Mouse (Mus musculus): Measurements from ENCODE around the gene Myh9. TPM values are rescaled to one million over a fixed set of nuclear protein-coding genes. Genes with fewer than 3 reads are reported as not detected.
"Not testable (repeated sequence)": the region's sequence is repeated elsewhere in the genome, so short reads cannot be mapped to it uniquely, and the experiment has no call there.

Gene Myh9
- polyA plus RNA-seq, 1 experiment from 2014 or later, result 32.0 TPM

DNA sequence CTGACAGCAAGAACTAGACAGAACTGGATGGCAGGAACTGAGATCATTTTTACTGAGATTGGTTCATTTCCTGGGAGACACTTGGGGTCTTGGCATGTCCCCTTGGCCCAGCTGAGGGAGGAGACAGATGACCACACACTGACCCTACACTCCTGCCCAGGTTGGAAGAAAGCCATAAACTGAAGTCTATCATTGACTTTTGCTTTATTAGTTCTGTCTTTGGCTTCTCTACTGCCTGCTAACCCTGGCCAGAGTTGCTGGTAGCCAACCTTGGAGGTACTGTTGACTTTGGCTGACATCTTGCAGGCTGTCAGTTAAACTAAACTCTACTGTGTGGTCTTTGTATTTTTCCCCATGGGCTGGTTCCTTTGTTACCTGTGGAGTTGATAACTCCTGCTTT lies 96.9 kb downstream of the Myh9 start:
- H3K36me3 ChIP-seq, result no peaks in the 10 kb centered on the region
- no peak overlapping the region for H3K4me2 ChIP-seq (replicated peaks)
- no peaks in the 10 kb centered on the region for H3K27me3 ChIP-seq
- no peak overlapping the region for H3K4me3 ChIP-seq
- H3K4me1 ChIP-seq, result no peaks in the 10 kb centered on the region
- no peak for ATAC-seq (ENCODE audit: low FRiP score)
- no peak overlapping the region for H3K9ac ChIP-seq
- no peaks in the 10 kb centered on the region for H3K9me3 ChIP-seq (replicated peaks)
- H3K27ac ChIP-seq, result no peak overlapping the region

DNA sequence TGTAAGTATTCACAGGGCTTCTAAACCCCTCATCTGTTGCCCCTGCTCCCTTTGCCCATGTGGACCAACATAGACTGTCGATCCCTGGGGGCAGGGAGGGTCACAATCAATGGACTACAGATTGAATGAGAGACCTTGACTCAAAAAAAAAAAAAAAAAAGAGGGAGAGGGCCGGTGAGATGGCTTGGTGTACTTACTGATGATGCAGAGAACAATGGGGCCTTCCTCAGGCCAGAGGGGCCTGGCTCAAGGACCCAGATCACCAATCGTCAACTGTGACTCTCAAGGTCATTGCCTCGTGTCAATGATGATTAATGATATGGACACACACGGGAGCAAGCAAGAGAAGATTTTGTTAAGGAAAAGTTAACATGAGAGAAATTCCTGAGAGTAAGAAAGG lies 97.3 kb downstream of the Myh9 start:
- no peak for ATAC-seq (ENCODE audit: low FRiP score)
- Histone ChIP-seq H3K9ac (no peak overlapping the region), H3K27me3 (no peaks in the 10 kb centered on the region), H3K4me2 (replicated peaks) (no peak overlapping the region), H3K4me1 (no peaks in the 10 kb centered on the region), H3K36me3 (no peaks in the 10 kb centered on the region), H3K4me3 (no peak overlapping the region), H3K27ac (no peak overlapping the region), H3K9me3 (replicated peaks) (no peaks in the 10 kb centered on the region)
- WGBS, result 42% methylated on average over 5 of the region's 5 CpGs

DNA sequence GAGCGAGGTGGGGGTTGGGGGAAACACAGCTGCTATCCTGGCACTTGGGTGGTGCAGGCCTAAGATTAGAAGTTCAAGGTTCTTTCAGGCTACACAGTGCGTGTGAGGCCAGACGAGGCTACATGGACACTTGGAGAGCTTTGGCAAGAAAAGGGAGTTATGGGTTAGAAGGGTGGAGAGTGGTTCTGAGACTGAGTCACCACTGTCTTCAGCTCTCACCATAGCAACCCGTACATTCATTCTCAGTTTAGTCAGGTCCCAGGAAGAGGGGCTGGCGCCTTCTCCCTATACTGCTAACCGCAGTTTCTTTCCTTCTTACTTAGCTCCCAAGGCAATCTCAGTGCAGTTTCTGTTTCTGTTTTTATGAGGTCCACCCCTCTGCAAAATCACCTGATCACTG lies 100.4 kb downstream of the Myh9 start:
- H3K4me2 ChIP-seq (replicated peaks); H3K9ac ChIP-seq; H3K4me3 ChIP-seq; H3K4me1 ChIP-seq; ATAC-seq (ENCODE audit: low FRiP score); H3K9me3 ChIP-seq (replicated peaks); H3K27ac ChIP-seq; H3K27me3 ChIP-seq; H3K36me3 ChIP-seq: not testable (repeated sequence)
- 89% methylated on average over 6 of the region's 6 CpGs for WGBS

DNA sequence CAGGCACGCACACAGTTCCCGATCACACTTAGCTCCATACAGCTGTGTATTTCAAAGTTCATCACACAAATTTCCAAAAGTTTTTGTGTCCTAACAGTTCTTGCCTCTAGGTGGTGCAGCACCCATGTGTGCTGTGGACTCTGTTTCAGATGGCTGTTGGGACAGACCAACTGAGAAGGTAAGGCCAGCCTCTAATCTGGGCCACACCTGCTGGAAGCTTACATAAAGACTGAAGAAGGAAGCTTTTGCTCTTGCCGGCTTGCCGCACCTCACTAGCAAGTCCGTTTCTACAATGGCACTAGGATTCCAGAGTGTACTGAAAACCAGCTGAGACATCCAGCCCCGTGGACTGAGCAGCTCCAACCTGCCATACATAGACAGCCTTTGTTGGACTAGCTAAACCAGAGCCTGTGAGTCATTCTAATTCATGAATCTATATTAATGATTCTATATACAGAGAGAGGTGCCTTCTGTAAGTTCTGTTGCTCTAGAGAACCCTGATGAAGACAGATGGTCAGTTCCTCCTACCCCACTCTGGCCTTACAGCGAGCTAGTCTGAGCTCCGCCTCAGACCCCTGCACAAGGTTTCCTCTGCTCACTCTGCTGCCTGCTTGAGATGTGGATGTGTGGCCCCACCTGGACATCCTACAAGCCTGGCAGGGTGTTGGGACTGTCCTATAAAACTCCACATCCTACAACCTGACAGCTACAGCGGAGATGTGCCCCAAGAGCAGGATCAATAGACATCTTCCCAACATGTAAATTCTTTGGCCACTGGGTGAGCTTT lies 101.3 kb downstream of the Myh9 start:
- H3K9ac ChIP-seq, result no peak overlapping the region
- WGBS, result 81% methylated on average over 9 of the region's 9 CpGs

DNA sequence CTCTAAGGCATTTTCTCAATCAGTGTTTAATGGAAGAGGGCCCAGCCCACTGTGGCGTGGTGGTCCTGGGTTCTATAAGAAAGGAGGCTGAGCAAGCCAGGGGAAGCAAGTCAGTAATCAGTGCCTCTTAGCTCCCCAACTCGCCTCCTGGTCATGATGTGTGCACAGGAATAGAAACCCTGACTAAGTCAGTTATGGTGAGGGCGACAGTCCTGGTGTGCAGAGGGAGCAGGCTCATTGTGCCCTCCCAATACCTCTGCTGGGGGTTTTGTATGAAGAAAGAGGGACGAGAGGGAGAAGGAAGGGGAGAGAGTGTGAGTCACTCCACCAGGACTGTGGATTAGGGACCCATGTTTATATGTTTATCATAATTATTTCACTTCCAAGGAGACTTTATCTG lies 108.1 kb downstream of the Myh9 start:
- H3K9ac ChIP-seq; H3K4me1 ChIP-seq; ATAC-seq (ENCODE audit: low FRiP score): not testable (repeated sequence)

More for the DNA sequence above, 101.3 kb downstream of the Myh9 start:
- Histone ChIP-seq H3K4me2 (replicated peaks) (no peak overlapping the region), H3K9me3 (replicated peaks) (no peaks in the 10 kb centered on the region), H3K27ac (no peak overlapping the region), H3K4me1 (no peaks in the 10 kb centered on the region), H3K4me3 (no peak overlapping the region), H3K27me3 (no peaks in the 10 kb centered on the region), H3K36me3 (no peaks in the 10 kb centered on the region)
- ATAC-seq (ENCODE audit: low FRiP score), result no peak

DNA sequence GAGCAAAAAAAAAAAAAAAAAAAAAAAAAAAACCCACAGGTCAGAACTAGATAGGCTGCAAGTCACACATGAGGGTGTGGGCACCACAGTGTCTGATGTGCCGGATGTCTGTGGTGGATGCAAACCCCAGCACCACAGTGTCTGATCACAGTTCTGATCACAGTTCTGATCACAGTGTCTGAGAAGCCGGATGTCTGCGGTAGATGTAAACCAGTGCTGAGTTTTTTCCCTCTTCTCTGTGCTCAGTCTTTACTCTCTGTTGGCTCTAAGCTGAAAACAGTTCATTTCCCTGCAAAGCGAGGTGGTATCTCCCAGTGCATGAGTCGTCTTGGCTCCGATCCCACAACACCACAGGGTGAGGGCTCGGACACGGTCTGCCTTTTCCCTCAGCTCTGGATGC lies 108.6 kb downstream of the Myh9 start:
- not testable (repeated sequence) for H3K9ac ChIP-seq; H3K9me3 ChIP-seq (replicated peaks); H3K4me3 ChIP-seq; H3K36me3 ChIP-seq; H3K27me3 ChIP-seq; H3K27ac ChIP-seq; H3K4me2 ChIP-seq (replicated peaks); H3K4me1 ChIP-seq; ATAC-seq (ENCODE audit: low FRiP score)
- WGBS, result 89% methylated on average over 8 of the region's 8 CpGs

More for the DNA sequence above, 108.1 kb downstream of the Myh9 start:
- WGBS, result 65% methylated on average over 4 of the region's 4 CpGs
- H3K36me3 ChIP-seq; H3K9me3 ChIP-seq (replicated peaks); H3K27me3 ChIP-seq; H3K27ac ChIP-seq; H3K4me2 ChIP-seq (replicated peaks); H3K4me3 ChIP-seq: not testable (repeated sequence)

DNA sequence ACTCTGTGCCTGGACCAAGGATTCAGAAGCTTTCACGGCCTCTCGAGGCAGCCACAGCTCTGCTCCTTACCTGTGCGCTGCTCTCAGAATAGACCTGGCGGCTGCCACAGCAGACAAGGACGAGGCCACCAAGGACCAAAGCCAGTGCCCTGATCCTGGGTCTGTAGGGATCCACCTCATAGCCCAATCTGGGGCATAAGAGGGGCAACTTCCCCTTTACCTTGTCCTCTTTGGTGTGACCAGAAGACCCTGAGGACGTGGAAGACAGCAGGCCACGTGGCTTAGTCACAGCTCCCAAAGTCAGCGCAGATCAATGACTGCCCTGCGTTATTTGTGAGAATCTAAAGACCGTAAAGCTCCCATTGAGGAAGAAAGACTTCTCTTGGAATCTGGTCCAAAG lies 109.1 kb downstream of the Myh9 start:
- not testable (repeated sequence) for H3K27me3 ChIP-seq; H3K9me3 ChIP-seq (replicated peaks); H3K4me2 ChIP-seq (replicated peaks); H3K9ac ChIP-seq; H3K4me1 ChIP-seq; H3K27ac ChIP-seq; H3K4me3 ChIP-seq; H3K36me3 ChIP-seq; ATAC-seq (ENCODE audit: low FRiP score)
- 73% methylated on average over 10 of the region's 10 CpGs for WGBS

DNA sequence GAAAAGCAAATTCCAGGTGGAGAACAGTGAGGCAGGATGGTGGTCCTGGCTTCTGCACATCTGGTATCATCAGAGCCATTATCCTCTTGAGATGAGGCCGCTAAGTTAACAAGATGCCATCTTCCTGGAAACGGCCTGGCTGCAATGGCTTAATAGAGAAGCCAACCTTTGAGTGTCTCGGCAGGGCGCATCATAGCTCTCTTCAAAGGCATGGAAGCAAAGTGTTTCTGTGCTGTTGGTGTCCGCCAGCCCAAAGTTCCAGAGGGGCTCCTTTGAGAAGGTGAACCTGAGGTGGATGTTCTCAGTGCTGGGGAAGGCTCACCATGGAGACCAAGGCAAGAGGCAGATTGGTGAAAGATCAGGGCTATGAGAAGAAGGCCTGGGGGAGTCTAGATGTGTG lies 110.4 kb downstream of the Myh9 start:
- Histone ChIP-seq H3K4me1 (no peaks in the 10 kb centered on the region), H3K9ac (no peak overlapping the region), H3K9me3 (replicated peaks) (no peaks in the 10 kb centered on the region), H3K36me3 (no peaks in the 10 kb centered on the region), H3K27me3 (no peaks in the 10 kb centered on the region), H3K4me3 (no peak overlapping the region), H3K4me2 (replicated peaks) (no peak overlapping the region), H3K27ac (no peak overlapping the region)
- ATAC-seq (ENCODE audit: low FRiP score), result no peak
- 90% methylated on average over 5 of the region's 5 CpGs for WGBS

DNA sequence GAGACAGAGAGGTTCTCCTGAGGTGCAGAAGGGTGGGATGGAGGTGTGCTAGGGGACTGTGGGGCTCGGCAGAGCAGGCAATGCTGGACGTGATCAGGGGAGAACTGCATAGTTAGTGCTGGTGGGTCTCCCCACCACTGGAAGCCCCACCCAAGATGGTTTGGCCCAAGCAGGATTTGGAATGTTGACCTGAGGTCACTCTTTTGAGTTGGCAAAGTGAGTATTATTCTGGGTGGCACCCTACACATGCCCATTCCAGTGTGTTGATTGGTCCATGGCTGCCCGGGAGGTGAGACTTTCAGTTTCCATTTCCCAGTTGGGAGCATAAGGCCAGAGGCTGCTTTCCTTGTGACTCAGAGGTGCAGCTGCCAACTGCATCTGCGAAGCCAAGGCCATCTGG lies 113.2 kb downstream of the Myh9 start, which contains the start of gene Apol9b:
Apol9b (plus strand) TSS at position 301 of the 400 bp plus-strand sequence.
- not testable (repeated sequence) for H3K4me1 ChIP-seq; H3K9ac ChIP-seq; H3K4me2 ChIP-seq (replicated peaks); H3K9me3 ChIP-seq (replicated peaks); H3K36me3 ChIP-seq; H3K27ac ChIP-seq; H3K4me3 ChIP-seq; ATAC-seq (ENCODE audit: low FRiP score); H3K27me3 ChIP-seq
- 80% methylated on average over 1 of the region's 4 CpGs for WGBS

DNA sequence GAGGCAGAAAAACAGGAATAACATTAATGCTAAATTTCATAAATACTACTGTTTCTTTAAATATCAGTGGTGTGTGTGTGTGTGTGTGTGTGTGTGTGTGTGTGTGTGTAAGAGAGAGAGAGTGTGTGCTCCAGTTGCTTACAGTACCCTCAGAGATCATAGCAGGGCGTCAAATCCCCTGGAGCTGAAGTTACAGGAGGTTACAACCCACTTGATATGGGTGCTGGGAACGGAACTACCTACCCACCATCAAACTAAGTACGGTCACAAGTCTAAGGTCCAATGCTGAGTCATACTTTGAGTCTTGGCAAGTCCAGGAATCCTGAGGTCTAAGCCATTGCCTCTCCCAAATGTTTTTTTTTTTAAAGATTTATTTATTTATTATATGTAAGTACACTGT lies 114.2 kb downstream of the Myh9 start:
- not testable (repeated sequence) for H3K4me2 ChIP-seq (replicated peaks); H3K36me3 ChIP-seq; H3K4me1 ChIP-seq; H3K9me3 ChIP-seq (replicated peaks); H3K27me3 ChIP-seq; ATAC-seq (ENCODE audit: low FRiP score); H3K9ac ChIP-seq; H3K27ac ChIP-seq; H3K4me3 ChIP-seq
- 87% methylated on average over 3 of the region's 3 CpGs for WGBS

DNA sequence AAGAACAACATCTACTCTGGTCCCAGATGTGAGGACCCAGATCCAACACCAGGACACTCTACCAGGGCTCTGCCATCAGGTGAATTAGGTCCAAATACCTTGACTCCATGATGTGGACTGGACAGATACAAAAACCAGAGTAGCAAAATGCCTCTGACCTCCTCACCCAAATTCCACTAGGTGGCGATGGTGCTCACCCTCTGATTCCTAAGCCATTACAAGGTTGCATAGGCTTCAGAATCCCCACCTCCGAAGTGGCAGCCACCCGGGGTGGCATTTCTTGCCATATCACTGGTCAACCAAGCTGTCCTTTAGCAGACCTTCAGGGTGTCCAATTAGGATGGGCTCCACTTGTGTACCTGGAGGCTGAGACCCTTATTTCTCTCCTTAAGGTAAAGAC lies 114.8 kb downstream of the Myh9 start:
- H3K9me3 ChIP-seq (replicated peaks), result not testable (repeated sequence)
- WGBS, result 17% methylated on average over 3 of the region's 3 CpGs

DNA sequence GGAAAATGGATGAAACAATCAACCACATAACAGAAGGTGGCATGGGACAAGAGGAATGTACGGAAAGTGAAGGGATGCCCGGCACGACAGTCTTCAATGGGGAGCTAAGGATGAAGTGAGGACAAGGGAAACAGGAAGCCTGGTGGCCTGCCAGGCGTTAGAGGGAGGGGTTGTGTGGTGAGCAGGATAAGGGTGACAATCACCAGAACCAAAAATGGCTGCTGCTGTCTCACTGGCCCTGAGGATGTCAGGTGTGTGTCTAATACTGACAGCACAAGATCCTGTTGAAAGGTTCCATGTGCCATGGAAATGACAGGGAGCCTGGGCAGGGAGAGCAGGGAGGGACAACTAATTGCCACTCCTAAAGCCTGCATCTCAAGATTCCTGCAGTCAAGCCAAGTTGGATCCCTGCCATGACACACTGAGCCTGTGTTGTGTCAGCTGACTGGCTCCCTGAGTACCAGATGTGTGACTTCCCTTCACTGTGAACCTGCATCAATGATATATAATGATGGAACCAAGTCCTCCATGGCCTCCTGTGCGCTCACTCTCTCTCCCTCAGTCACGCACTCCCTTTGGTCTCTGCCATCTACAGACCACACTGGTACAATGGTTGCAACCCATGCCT lies 116.5 kb downstream of the Myh9 start:
- H3K9me3 ChIP-seq (replicated peaks); H3K36me3 ChIP-seq; H3K4me1 ChIP-seq; ATAC-seq (ENCODE audit: low FRiP score); H3K27ac ChIP-seq; H3K4me2 ChIP-seq (replicated peaks); H3K9ac ChIP-seq; H3K27me3 ChIP-seq; H3K4me3 ChIP-seq: not testable (repeated sequence)
- WGBS, result 82% methylated on average over 6 of the region's 6 CpGs

More for the DNA sequence above, 114.8 kb downstream of the Myh9 start:
- H3K4me2 ChIP-seq (replicated peaks); ATAC-seq (ENCODE audit: low FRiP score); H3K36me3 ChIP-seq; H3K4me1 ChIP-seq; H3K27ac ChIP-seq; H3K27me3 ChIP-seq; H3K4me3 ChIP-seq; H3K9ac ChIP-seq: not testable (repeated sequence)
